Mouse (Mus musculus): ENCODE data around the gene Cep63.

DNA sequence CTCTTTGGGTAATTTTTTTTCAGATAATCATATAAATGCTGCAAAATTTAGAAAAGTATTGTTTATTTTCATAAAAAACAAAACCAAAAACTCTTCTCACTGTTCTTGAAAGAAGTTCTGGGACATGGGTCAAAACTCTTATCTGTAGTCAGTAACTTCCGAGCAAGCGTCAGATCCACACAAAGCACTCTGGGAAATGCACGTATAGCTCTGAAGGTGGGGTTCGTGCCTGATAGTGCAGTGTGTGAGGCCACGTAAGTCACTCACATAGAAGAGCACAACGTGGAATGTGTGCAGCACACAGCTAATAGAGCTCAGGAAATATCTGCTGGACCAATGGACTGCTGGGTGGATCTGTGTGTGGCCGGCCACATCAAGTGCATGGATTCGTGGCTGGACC lies 13.2 kb upstream of the Cep63 start:
- TF ChIP-seq POLR2A (IDR thresholded peaks at IDR 0.05; ENCODE audit: low read depth, low read length) (no peak), CTCF (IDR thresholded peaks at IDR 0.05; ENCODE audit: extremely low read depth, insufficient read depth, insufficient read length, insufficient replicate concordance) (no peak)

Measured in spleen, adult 2 months (tissue).